Mouse (Mus musculus): ENCODE results near the gene Htr5b. TPM values are rescaled to one million over a fixed set of nuclear protein-coding genes. Genes with fewer than 3 reads are reported as not detected.

The Htr5b gene
- total RNA-seq, 2 experiments from 2014 or later, result not detected

DNA sequence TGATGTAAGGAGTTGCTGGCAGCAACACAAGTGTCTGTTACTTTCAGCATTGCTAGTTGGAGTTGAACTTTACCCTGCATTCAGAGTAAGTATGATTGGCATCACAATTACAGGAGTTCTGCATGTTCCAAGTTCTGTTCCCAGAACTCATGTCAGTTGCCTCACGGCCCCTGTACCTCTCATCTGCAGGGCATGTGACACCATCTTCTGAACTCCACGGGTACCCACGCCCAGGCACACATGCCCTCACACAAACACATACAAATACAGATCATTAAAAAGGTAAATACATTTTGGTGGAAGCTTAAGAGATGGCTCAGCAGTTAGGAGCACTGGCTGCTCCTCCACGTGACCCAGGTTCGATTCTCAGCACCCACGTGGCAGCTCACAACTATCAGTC, 41.5 kb downstream of the Htr5b start:
- no peak for DNase-seq

DNA sequence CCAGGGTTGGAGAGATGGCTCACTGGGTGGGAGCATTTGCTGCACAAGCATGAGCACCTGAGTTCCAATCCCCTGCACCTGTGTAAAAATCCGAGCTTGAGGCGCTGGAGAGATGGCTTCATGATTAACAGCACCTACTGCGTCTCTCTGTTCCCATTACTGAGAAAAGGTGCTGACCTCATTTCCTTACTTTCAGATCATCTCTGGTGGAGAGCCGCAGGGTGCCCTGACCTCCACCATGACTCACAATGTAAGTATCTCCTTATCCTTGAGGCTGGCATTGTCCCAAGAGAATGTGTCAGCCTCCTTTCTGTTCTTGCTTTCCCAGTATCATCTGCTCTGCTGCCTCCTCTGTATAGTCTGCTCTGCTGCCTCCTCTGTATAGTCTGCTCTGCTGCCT, 45.2 kb downstream of the Htr5b start:
- DNase-seq, result peak; percentile 57

DNA sequence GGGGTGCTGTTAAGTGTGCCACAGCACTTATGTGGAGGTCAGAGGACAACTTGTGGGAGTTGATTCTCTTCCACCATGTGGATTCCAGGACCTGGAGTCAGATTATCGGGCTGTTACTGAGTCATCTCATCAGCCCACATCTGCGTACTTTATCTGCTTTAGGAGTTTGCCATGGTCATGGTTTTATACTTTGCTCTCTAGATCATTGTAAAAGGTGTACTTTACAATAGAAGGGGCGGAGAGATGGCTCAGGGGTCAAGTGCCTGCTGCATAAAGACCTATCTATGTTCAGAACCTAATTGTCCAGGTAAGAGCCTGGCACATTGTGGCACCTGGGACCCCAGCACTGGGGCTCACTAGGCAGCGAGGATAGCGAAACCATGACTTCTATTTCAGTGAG, 48.9 kb downstream of the Htr5b start:
- DNase-seq, result no peak

DNA sequence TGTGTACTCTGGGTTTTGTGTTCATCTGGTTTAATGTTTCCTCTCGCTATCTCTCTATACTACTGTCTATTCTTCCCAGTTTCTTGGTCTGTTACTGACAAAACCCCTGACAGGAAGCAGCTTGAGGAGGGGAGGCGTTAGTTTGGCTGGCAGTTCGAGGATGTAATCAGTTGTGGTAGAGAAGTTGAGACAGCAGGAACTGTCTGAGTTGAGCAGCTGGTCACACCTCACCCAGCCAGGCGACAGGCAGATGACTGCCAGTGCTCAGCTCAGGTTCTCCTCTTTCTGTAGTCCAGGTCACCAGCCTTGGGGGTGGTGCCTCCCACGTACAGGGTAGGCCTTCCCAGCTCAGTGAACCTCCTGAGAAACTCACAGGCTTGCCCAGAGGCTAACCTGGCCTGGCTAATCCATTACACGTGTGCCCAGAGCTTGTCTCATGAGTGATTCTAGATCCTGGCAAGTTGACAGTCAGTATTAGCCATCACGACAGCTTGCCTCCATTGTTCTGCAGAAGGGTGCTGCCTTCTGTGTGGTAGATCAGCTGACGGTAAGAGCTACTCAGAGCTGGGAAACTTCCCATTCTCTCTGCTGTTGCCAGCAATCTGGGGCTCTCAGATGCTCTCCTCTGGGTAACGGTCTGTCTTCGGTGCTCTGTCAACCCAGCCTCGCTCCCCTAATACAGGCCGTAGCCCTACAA, 49.8 kb downstream of the Htr5b start:
- no peak for DNase-seq

DNA sequence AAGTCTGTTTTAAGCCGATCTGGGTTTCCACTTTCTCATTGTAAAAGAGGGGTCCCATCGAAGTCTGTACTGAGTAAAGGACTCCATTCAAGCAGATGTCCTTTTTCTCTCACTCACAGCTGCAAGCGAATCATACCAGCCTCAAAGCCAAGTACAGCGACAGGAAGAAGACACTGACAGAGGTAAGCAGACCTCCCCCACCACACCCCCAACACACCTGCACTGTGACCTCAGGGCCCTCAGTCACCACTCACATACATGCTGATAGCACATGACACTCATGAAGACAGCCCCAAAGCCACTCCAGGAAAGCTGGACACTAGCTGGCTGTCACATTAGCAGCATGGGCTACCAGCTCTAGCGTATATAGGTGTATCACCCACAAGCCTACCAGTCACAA, 50.5 kb downstream of the Htr5b start:
- no peak for DNase-seq

DNA sequence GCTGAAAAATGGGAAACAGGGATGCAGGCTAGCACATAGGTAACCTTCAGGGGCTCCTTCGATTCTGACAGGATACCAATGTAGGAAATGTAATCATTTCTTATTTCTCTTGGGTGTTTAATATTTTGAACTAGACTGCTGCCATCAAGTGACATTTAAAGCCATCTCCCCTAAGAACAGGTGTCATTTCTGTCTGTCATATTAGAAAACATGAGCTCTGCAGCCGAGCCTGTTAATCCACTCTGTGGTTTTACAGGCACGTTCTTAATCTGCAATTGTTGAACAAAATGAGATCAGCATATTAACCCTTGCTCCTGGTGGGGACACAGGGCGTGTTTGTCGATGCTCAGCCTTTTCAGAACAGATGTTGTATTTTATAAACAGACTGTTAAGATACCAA, 56.8 kb downstream of the Htr5b start:
- no peak for DNase-seq

DNA sequence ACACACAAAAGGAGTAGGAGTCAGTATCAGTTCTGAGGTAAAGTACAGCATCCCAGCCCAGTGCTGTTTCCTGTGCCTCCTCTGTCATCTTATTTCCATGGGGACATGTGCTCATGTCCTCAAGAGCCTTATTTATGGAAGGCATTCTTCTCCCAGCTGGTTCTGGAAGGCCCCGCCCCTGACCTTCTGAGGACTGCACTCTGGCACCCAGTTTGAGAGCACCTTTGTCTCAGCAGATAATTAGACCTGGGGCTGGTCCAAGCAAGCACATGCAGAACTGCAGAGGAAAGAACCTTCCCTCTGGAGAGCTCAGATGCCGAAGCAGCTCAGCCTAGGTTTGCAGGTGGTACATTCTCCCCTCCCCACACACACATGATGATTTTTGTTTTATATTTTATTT, 60.0 kb downstream of the Htr5b start:
- DNase-seq, result no peak

DNA sequence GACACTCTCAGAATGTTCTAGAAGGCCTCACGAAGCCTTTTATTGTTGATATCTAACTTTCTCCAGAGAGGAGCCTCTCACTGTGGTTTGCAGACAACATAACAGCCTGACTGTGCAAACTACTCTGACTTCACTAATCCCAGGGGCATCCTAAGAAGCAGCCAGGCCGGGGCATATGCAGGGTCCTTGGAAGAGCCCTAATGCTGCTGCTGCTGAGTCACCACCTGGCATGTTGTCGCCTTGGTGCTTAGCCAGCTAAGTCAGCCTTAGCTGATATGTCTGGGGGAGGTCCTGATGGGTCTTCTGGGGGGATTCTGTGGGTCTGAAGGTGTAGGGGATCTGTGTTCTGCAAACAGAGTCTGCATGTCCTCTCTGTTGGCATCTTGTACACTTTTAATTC, 62.0 kb downstream of the Htr5b start:
- DNase-seq, result peak; percentile 59

DNA sequence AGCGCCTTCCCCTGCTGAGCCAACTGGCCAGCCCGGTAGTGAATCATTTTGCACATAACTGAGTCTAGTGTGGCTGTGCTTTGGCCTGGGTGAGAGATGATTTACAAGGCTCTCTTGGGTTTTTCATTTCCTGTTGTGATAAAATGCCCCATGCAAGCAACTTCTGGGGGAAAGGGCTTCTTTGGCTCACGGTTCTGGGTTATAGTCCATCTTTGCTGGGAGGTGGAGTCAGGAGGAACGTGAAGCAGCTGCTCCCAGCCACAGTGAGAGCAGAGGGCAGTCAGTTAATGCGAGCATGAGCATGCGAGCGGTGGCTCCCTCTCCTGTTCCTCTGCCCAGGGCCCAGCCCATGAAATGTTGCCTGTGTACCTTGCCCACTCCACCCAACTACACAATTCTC, 64.5 kb downstream of the Htr5b start:
- DNase-seq, result no peak

DNA sequence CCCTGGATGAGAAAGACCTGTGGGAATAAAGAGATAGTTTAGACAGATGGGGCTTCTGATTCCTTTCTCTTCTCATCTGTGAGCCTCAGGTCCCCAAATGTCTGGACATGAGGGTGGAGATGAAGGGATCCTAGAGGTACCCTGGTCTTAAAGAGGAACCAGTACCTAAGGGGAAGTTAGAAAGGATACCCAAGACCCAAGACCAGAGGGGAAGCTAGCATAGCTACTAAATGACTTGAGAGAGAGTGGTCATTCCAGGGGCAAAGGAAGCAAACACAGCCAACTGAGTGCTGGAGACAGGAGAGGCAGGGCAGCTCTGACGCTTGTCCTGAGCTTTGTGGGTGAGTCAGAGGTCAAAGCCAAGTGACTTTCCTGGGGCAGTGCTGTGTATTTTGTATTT, 65.6 kb downstream of the Htr5b start:
- no peak for DNase-seq

DNA sequence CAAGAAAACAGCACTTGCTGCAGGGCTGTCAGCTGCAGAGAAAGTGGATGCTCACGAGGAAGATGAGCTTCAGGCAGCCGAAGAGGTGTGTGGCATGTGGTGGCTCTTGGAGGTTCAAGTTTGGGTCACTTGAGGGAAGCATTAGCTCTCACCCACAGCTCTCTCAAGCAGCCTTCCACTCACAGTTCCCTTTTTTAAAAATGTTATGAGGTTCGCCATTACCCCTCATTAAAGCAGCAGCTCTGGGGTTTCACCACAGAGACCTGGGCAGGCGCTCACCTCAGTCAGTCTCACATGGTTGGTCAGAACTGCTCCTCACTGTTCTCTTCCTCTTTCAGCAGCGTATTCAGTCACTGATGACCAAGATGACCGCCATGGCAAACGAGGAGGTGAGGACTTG, 66.4 kb downstream of the Htr5b start:
- no peak for DNase-seq

DNA sequence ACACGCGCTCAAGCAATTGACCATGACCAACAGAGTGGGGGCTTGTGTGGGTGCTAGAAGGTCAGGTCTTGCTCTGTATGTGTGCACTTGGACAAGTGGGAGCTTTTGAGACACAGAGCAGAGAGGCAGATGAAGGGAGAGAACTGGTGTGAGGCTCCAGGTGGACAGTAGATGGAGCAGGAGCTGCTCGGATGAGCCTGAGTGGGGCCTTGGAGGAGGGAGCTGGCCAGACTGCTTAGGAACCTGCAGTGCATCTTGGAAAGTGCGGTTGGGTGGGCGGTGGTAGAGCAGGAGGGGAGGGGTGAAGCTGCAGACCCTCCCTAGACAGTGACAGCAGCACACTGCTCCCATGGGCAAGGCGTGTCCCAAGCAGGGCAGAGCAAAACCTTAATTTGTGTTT, 68.2 kb downstream of the Htr5b start:
- no peak for DNase-seq

Other genes with a start within 250 kb of the Htr5b start
- 10 to 100 TPM; 47.9 to 89.9 TPM for gene Insig2, start 195.9 kb downstream of the Htr5b start, total RNA-seq (2021)
- 10 to 100 TPM; 16.5 to 19.4 TPM for gene Ccdc93, start 97.4 kb downstream of the Htr5b start, total RNA-seq (2021)
- 10 to 100 TPM; 36.6 to 37.7 TPM for gene Ddx18, start 39.5 kb upstream of the Htr5b start, total RNA-seq (2021)